Mouse (Mus musculus) frontal cortex, adult 2 months (tissue): ENCODE data around the gene Efcab3. TPM values are rescaled to one million over a fixed set of nuclear protein-coding genes. Genes with fewer than 3 reads are reported as not detected.

Experiments used
- polyA plus RNA-seq: library from polyadenylated mRNA; depleted of rRNA; stranded (reverse); fragments of >200 nt; gene quantifications from 2 replicates; pipeline ENCODE4 v1.2.3, GENCODE M21; 2012; rRNA removed

Efcab3 gene
- polyA plus RNA-seq, 1 experiment: 2.0 TPM

Other genes starting within 250 kb of the Efcab3 start
- 24.8 and 29.0 TPM in 2 replicates for gene Mettl2, start 62.8 kb downstream of the Efcab3 start, polyA plus RNA-seq
- gene Gm10842, start 83.3 kb downstream of the Efcab3 start, polyA plus RNA-seq: not detected in 2 replicates
- 43.1 and 43.4 TPM in 2 replicates for gene Tlk2, start 115.2 kb downstream of the Efcab3 start, polyA plus RNA-seq
- 5.3 and 6.7 TPM in 2 replicates for gene Mrc2, start 229.1 kb downstream of the Efcab3 start, polyA plus RNA-seq